Mouse (Mus musculus) stomach, embryonic 16.5 days (tissue): ENCODE results near the gene Etfbkmt. TPM values are rescaled to one million over a fixed set of nuclear protein-coding genes. Genes with fewer than 3 reads are reported as not detected.

ENCODE experiments used
- polyA plus RNA-seq: library from polyadenylated mRNA; unstranded; fragments of >200 nt; fragmentation: Nextera tagmentation; extraction: Ambion mirVana; gene quantifications from 2 replicates; pipeline ENCODE4 v1.2.1, GENCODE M21; 2015

Etfbkmt gene
- polyA plus RNA-seq, 1 experiment from 2014 or later, result 18.1 TPM

Other genes with a start within 250 kb of the Etfbkmt start
- gene Caprin2, start 243.6 kb upstream of the Etfbkmt start, polyA plus RNA-seq, result 13.7 and 15.0 TPM in 2 replicates
- 67.0 and 79.5 TPM in 2 replicates for gene Sinhcaf, start 193.4 kb upstream of the Etfbkmt start, polyA plus RNA-seq
- 3.9 and 4.5 TPM in 2 replicates for gene Dennd5b, start 38.2 kb upstream of the Etfbkmt start, polyA plus RNA-seq
- not detected in 2 replicates for gene Gm10203, start 9.7 kb upstream of the Etfbkmt start, polyA plus RNA-seq
- gene Amn1, start 48.9 kb downstream of the Etfbkmt start, polyA plus RNA-seq, result 21.4 and 24.1 TPM in 2 replicates
- gene Resf1, start 169.6 kb downstream of the Etfbkmt start, polyA plus RNA-seq, result 36.7 and 38.6 TPM in 2 replicates